Mouse (Mus musculus) C2C12 (cell line): ENCODE results near the gene Upp2.

Experiments
- CEBPB ChIP-seq: IDR thresholded peaks from one replicate; pipeline ENCODE4 v1.6.1; 2011; ENCODE audit warnings: low read depth, mild to moderate bottlenecking, control low read depth, moderate library complexity
- CTCF ChIP-seq: IDR thresholded peaks from one replicate; pipeline ENCODE4 v1.5.1; 2011; ENCODE audit not compliant: control insufficient read depth, insufficient read depth, insufficient read length
- FOSL1 ChIP-seq: IDR thresholded peaks from one replicate; pipeline ENCODE4 v1.8.0; 2011; ENCODE audit warnings: mild to moderate bottlenecking, low read length; ENCODE audit not compliant: poor library complexity, insufficient read depth, severe bottlenecking
- MAX ChIP-seq: IDR thresholded peaks from one replicate; pipeline ENCODE4 v1.6.1; 2011; ENCODE audit warnings: mild to moderate bottlenecking, control low read depth
- MYOD1 ChIP-seq: IDR thresholded peaks from one replicate; pipeline ENCODE4 v1.6.1; 2011; ENCODE audit warnings: low read depth; ENCODE audit not compliant: control insufficient read depth, insufficient read length
- MYOG ChIP-seq: IDR thresholded peaks from one replicate; pipeline ENCODE4 v1.6.1; 2011; ENCODE audit not compliant: control insufficient read depth, insufficient read length; ENCODE audit errors: extremely low read depth
- USF1 ChIP-seq: IDR thresholded peaks from one replicate; pipeline ENCODE4 v1.6.1; 2011; ENCODE audit warnings: low read depth, mild to moderate bottlenecking, control low read depth, moderate library complexity

GRCm38 (mm10) chr2:58538196-58538595 is 28.9 kb upstream of the Upp2 start:
- TF ChIP-seq CTCF (no peak), MAX (no peak), FOSL1 (no peak), CEBPB (no peak), USF1 (no peak), MYOG (no peak), MYOD1 (no peak)
